Mouse (Mus musculus) forebrain, embryonic 10.5 days (tissue): ENCODE results near the gene Sirpa. TPM values are rescaled to one million over a fixed set of nuclear protein-coding genes. Genes with fewer than 3 reads are reported as not detected.

Experiments
- DNase-seq: peaks from one replicate; pipeline ENCODE4 v3.0.0-alpha.2; 2017; ENCODE audit warnings: low spot score; ENCODE audit errors: extremely low spot score
- H3K27ac ChIP-seq: fragments of 300-500 bp; sonication (generic); 2 replicates; pipeline ENCODE4 v1.5.1; 2016; ENCODE audit warnings: mild to moderate bottlenecking
- H3K27me3 ChIP-seq: fragments of 300-500 bp; sonication (generic); 2 replicates; pipeline ENCODE4 v1.6.1; 2016; ENCODE audit warnings: mild to moderate bottlenecking; ENCODE audit not compliant: poor library complexity, severe bottlenecking
- H3K36me3 ChIP-seq: fragments of 300-500 bp; sonication (generic); replicated peaks from 2 replicates; pipeline ENCODE4 v1.6.1; 2016; ENCODE audit warnings: mild to moderate bottlenecking, moderate library complexity
- H3K4me1 ChIP-seq: fragments of 300-500 bp; sonication (generic); 2 replicates; pipeline ENCODE4 v1.6.1; 2016
- H3K4me3 ChIP-seq: fragments of 300-500 bp; sonication (generic); 2 replicates; pipeline ENCODE4 v1.5.1; 2016; ENCODE audit warnings: mild to moderate bottlenecking, moderate library complexity
- H3K9me3 ChIP-seq: fragments of 300-500 bp; sonication (generic); 2 replicates; pipeline ENCODE4 v1.6.1; 2016; ENCODE audit warnings: mild to moderate bottlenecking, moderate library complexity
- WGBS: fragments of 180-500 bp; shearing (Covaris S2); methylation state at CpG from one replicate; pipeline ENCODE4 v1.1.7; 2016; 5-methylcytosine and 5-hydroxymethylcytosine counted together
- polyA plus RNA-seq: library from polyadenylated mRNA; unstranded; fragments of >200 nt; fragmentation: Nextera tagmentation; extraction: Ambion mirVana; gene quantifications from 2 replicates; pipeline ENCODE4 v1.2.1, GENCODE M21; 2016

Gene Sirpa
- polyA plus RNA-seq, 1 experiment from 2014 or later: 16.0 TPM

GRCm38 (mm10) chr2:129569120-129569519, 23.5 kb upstream of the Sirpa start:
- Histone ChIP-seq H3K9me3 (no peaks in the 10 kb centered on the region), H3K4me3 (no peak overlapping the region), H3K4me1 (peaks cover 12% of the 10 kb centered on the region), H3K36me3 (no peaks in the 10 kb centered on the region), H3K27ac (no peak overlapping the region), H3K27me3 (peaks cover 21% of the 10 kb centered on the region; the same call in 1 of the 2 replicates)
- WGBS: 95% methylated on average over 7 of the region's 7 CpGs
- DNase-seq: no peak

GRCm38 (mm10) chr2:129569556-129569955, 23.1 kb upstream of the Sirpa start:
- peaks cover 17% of the 10 kb centered on the region for H3K4me1 ChIP-seq
- peaks cover 23% of the 10 kb centered on the region for H3K27me3 ChIP-seq
- WGBS: 86% methylated on average over 5 of the region's 5 CpGs
- H3K4me3 ChIP-seq: no peak overlapping the region
- DNase-seq: no peak
- H3K9me3 ChIP-seq: no peaks in the 10 kb centered on the region
- no peaks in the 10 kb centered on the region for H3K36me3 ChIP-seq
- no peak overlapping the region for H3K27ac ChIP-seq

- Histone ChIP-seq H3K4me1 (peaks cover 25% of the 10 kb centered on the region), H3K36me3 (no peaks in the 10 kb centered on the region), H3K4me3 (peak overlapping the region; percentile 47), H3K27me3 (peaks cover 49% of the 10 kb centered on the region), H3K27ac (peak overlapping the region; percentile 82), H3K9me3 (no peaks in the 10 kb centered on the region)
- DNase-seq: no peak
- 14% methylated on average over 4 of the region's 4 CpGs for WGBS
These were observed 18.8 kb upstream of the Sirpa start for GRCm38 (mm10) chr2:129573701-129574273.

DNA sequence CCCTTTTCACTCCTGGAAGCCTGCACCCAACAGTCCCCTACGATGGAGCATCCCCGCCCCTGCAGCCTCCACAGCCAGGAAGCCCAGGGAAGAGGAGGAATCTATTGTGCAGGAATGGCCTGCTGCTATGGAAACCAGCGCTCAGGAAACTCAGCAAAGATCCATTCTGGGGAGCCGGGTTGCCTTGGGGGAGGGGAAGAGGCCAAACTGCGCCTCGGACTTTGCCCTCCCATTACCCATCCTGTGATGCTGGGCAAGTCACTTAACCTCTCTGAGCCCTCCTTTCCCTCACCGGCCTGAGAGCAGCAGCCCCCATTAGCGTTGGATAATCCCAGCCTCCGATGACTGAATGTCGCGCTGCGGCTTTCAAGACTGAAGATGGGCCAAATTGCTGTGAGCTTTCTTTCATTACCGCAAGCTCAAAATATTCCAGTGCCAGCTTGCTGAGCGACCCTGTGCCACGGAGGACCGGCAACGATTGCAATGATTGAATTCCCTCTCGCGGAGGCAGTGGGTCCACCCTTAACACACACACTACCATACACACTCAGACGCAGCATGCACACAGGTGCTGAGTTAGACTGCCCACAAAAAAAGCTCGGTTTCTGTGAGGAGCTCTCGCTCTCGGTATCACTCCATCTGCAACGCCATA, 18.1 kb upstream of the Sirpa start:
- H3K9me3 ChIP-seq: no peaks in the 10 kb centered on the region
- no peaks in the 10 kb centered on the region for H3K36me3 ChIP-seq
- peaks cover 25% of the 10 kb centered on the region for H3K4me1 ChIP-seq
- H3K27ac ChIP-seq: peak overlapping the region; percentile 82
- 8% methylated on average over 24 of the region's 24 CpGs for WGBS
- H3K4me3 ChIP-seq: peak overlapping the region; percentile 47
- H3K27me3 ChIP-seq: peaks cover 49% of the 10 kb centered on the region
- DNase-seq: peak; percentile 76

GRCm38 (mm10) chr2:129575113-129575512, 17.5 kb upstream of the Sirpa start:
- Histone ChIP-seq H3K4me3 (peak overlapping the region; percentile 47; the same call in 1 of the 2 replicates), H3K4me1 (peaks cover 25% of the 10 kb centered on the region), H3K27me3 (peaks cover 49% of the 10 kb centered on the region), H3K9me3 (no peaks in the 10 kb centered on the region), H3K27ac (peak overlapping the region; percentile 82), H3K36me3 (no peaks in the 10 kb centered on the region)
- 84% methylated on average over 4 of the region's 4 CpGs for WGBS
- DNase-seq: no peak

GRCm38 (mm10) chr2:129576611-129577447, 15.8 kb upstream of the Sirpa start:
- Histone ChIP-seq H3K4me3 (no peak overlapping the region), H3K9me3 (no peaks in the 10 kb centered on the region), H3K27me3 (peaks cover 45% of the 10 kb centered on the region), H3K4me1 (peaks cover 25% of the 10 kb centered on the region), H3K36me3 (no peaks in the 10 kb centered on the region), H3K27ac (no peak overlapping the region)
- no peak for DNase-seq
- 83% methylated on average over 8 of the region's 8 CpGs for WGBS

GRCm38 (mm10) chr2:129580656-129581055, 12.0 kb upstream of the Sirpa start:
- no peak overlapping the region for H3K27ac ChIP-seq
- H3K4me1 ChIP-seq: peaks cover 17% of the 10 kb centered on the region
- 88% methylated on average over 4 of the region's 4 CpGs for WGBS
- H3K27me3 ChIP-seq: peaks cover 19% of the 10 kb centered on the region
- no peaks in the 10 kb centered on the region for H3K9me3 ChIP-seq
- no peaks in the 10 kb centered on the region for H3K36me3 ChIP-seq
- H3K4me3 ChIP-seq: no peak overlapping the region
- no peak for DNase-seq

DNA sequence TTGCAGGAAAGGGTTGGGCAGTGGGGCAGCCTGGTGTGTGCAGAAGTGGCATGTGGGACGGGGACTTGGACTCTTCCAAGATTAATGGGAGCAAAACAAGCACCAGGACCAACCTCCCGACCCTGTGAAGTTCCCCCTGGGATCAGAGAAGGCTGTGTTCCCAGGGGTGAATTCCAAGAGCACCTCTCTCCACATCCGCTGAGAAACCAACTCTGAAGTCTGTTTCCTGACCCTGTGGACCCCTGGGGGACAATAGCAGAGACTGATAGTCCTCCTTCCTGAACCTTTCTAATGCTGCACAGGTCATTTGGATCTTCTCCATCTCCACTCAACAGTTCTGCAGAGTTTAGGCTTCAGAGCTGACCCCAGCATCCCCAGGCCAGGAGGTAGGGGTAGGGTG, 10.8 kb upstream of the Sirpa start:
- Histone ChIP-seq H3K4me3 (no peak overlapping the region), H3K27ac (no peak overlapping the region), H3K27me3 (peaks cover 17% of the 10 kb centered on the region), H3K9me3 (no peaks in the 10 kb centered on the region), H3K36me3 (no peaks in the 10 kb centered on the region), H3K4me1 (peaks cover 22% of the 10 kb centered on the region)
- no peak for DNase-seq
- WGBS: 68% methylated on average over 3 of the region's 3 CpGs

GRCm38 (mm10) chr2:129582261-129582660, 10.4 kb upstream of the Sirpa start:
- Histone ChIP-seq H3K27me3 (peaks cover 14% of the 10 kb centered on the region), H3K27ac (no peak overlapping the region), H3K36me3 (no peaks in the 10 kb centered on the region), H3K9me3 (no peaks in the 10 kb centered on the region), H3K4me3 (no peak overlapping the region), H3K4me1 (peaks cover 23% of the 10 kb centered on the region)
- no peak for DNase-seq
- 86% methylated on average over 4 of the region's 4 CpGs for WGBS

GRCm38 (mm10) chr2:129584905-129585304, 7.7 kb upstream of the Sirpa start:
- no peak for DNase-seq
- Histone ChIP-seq H3K27me3 (peaks cover 21% of the 10 kb centered on the region; the same call in 1 of the 2 replicates), H3K4me3 (no peak overlapping the region), H3K9me3 (no peaks in the 10 kb centered on the region), H3K36me3 (no peaks in the 10 kb centered on the region), H3K27ac (no peak overlapping the region), H3K4me1 (peaks cover 37% of the 10 kb centered on the region)
- 11% methylated on average over 1 of the region's 1 CpGs for WGBS

- peaks cover 22% of the 10 kb centered on the region; the same call in 1 of the 2 replicates for H3K27me3 ChIP-seq
- H3K4me3 ChIP-seq: no peak overlapping the region
- H3K9me3 ChIP-seq: no peaks in the 10 kb centered on the region
- DNase-seq: no peak
- H3K36me3 ChIP-seq: no peaks in the 10 kb centered on the region
- peak overlapping the region; percentile 36; the same call in 1 of the 2 replicates for H3K27ac ChIP-seq
- H3K4me1 ChIP-seq: peaks cover 37% of the 10 kb centered on the region
- WGBS: 86% methylated on average over 11 of the region's 11 CpGs
These were observed 6.6 kb upstream of the Sirpa start for GRCm38 (mm10) chr2:129585904-129586514.

DNA sequence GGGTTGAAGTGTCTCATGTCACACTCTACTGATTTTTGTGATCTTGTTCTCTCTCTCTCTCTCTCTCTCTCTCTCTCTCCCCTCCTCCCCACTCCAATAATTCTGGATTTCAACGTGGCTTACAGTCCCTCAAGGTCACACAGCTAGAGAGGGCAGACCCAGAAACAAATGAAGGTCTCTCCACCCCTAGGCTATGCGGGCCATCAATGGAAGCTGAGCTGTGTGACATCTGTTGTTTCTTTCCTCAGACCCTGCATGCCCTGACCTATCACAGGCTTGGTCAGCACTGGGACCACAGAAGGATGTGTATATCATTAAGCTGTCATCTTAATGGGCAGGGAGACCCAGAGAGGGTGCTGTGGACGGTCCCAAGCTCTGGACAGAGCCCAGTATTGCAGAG, 5.4 kb upstream of the Sirpa start:
- no peak overlapping the region for H3K4me3 ChIP-seq
- peaks cover 48% of the 10 kb centered on the region for H3K4me1 ChIP-seq
- peaks cover 30% of the 10 kb centered on the region for H3K27me3 ChIP-seq
- no peak for DNase-seq
- H3K9me3 ChIP-seq: no peaks in the 10 kb centered on the region
- H3K27ac ChIP-seq: no peak overlapping the region
- 60% methylated on average over 3 of the region's 3 CpGs for WGBS
- H3K36me3 ChIP-seq: no peaks in the 10 kb centered on the region
